Mouse (Mus musculus) layer of hippocampus, adult 9-10 months (tissue): ENCODE measurements at regions not wholly inside any gene's neighbourhood (a gene's known extent, or its start where the extent isn't known, plus 50 kb on each side); places are given as distances from the start of the nearest gene placed in this dataset.

Experiments used
- DNase-seq: peaks from one replicate; pipeline ENCODE4 v3.0.0; 2022; ENCODE audit warnings: low spot score

DNA sequence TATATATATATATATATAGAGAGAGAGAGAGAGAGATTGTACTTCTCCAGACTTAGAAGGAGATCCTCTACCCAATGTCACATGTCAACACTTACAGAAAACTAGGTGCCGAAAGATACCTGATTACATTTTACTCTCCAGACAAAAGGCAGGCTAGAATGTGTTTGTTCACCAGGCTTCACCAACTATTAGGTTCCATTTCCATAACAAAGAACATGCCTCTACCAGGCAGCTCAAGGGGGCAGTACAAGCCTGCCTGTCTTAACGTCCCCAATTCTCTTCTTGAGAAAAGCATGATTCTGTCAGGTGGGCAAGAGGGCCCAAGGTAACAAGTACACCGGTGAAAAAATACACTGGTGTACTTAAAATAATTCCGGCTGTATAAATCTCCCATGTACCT lies 72.8 kb upstream of the Med14 start:
- no peak for DNase-seq

DNA sequence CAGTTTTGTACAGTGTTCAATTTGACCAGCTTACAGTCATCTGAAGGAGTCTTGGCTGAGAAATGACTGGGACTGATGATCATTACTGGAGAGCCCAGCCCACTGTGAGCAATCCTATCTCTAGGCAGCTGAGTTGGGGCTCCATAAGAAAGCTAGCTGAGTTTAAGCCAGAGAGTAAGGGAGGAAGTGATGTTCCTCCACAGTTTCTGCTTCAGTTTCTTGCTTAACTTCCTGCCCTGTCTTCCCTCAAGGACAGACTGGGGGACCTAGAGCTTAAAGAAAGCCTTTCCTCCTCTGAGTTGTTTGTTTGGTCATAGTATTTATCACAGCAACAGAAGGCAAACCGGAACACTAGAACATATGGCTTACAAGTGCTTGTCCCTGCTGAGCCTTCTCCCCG lies 70.8 kb upstream of the Med14 start:
- DNase-seq, result no peak

DNA sequence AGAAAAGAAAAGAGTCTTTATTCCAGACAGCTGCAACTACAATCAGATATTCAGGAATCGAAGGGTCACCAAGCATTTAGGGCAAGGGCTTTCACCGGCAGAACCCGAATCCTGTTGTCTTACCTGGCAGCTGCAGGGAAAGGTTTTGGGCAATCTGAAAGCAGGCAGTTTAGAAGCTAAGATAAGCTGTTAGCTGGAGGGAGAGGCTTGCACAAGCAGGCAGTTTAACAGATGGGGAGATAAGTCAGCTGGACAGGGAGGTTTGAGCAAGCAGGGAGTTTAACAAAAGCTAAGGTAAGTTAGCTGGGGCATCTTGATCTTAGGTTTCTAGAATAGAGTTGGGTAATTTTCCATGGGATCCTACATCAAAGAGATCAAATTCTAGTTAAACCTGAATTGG lies 67.3 kb upstream of the Med14 start:
- no peak for DNase-seq

DNA sequence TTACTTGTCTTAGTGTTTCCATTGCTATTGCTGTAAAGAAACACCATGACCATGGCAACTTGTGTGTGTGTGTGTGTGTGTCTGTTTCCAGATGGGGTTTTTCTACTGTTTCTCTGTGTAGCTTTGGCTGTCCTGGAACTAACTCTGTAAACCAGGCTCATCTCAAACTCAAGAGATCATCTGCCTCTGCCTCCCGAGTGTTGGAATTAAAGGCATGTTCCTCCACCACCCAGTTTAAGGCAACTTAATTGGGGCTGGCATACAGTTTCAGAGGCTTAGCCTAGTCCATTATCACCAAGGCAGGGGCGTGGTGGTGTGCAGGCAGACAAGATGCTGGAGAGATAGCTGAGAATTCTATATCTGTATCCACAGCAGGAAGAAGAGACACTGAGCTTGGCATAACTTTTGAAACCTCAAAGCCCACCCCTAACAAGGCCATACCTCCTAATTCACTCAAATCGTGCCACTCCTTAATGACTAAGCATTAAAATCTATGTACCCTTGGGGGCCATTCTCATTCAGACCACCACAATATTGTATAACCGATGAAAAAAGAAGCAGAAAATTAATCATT lies 65.5 kb upstream of the Med14 start:
- DNase-seq, result no peak

DNA sequence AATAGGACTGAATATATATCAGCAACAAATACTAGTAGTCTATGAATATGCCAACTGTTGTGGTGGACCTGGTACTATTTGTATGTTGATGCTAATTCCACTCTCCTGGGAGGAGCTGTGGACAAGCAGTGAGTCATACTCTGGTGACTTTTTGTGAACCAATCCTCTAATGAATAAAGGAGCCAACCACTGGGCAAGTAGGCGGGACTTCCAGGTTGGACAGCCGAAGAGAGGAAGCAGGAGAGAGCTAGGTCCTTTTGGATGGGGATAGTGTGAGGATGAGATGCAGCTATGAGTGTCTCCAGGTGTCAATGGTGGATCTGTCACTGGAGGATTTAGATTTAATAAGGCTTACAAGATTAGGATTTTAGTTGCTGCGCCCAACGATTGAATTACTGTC lies 64.8 kb upstream of the Med14 start:
- no peak for DNase-seq

DNA sequence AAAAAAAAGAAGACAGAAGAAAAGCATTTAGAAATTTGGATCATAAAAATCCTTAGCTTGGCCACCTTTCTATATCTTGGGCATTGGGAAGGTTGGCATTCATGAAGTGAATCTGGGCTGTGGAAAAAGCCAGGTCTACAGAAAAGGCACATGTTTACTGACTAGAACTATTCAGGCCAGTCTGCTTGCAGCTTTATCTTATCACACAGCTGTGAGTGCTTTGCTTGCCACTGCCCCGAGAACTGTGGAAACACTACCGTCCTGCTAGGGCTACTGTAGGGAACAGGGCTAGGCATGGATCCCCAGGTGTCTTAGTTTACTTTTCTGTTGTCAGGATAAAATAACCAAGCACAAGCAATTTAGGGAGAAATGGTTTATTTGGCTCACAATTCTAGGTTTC lies 63.4 kb upstream of the Med14 start:
- no peak for DNase-seq

DNA sequence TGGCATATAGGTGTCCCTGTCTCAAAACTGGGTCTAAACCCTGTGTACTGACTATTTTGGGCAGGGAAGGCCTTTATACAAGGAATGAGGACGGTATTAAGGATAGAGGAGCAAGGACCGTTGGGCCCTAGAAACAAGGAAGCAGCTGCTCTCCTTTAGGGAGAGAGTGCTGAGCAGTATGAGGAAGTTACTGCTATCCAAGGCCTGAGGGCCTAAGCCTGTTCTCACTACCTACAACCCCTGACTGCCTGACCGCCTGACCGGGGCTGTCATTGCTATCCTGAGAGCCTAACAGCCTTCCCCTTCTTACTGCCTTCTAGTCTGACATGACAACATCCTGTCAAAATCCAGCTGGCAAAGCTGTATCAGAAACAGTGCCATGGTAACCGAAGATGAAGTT lies 62.6 kb upstream of the Med14 start:
- no peak for DNase-seq

DNA sequence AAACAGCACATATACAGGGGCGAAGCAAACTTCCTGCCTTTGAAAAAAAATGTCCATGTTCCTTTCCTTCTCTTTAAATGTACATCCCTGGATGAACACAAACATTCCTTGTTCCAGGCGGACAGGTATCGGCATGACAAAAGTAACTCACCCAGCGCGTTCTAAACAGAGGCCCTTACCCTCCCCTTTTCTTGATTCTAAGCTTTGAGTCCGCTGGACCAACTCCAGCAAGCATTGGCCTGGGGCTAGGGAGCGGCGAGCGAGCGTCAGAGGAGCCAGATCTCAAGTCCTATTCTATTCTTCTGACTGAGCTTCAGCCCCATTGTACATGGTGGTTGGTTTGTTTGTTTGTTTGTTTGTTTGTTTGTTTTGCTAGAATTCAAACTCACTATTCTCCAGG lies 60.9 kb upstream of the Med14 start:
- DNase-seq, result no peak

DNA sequence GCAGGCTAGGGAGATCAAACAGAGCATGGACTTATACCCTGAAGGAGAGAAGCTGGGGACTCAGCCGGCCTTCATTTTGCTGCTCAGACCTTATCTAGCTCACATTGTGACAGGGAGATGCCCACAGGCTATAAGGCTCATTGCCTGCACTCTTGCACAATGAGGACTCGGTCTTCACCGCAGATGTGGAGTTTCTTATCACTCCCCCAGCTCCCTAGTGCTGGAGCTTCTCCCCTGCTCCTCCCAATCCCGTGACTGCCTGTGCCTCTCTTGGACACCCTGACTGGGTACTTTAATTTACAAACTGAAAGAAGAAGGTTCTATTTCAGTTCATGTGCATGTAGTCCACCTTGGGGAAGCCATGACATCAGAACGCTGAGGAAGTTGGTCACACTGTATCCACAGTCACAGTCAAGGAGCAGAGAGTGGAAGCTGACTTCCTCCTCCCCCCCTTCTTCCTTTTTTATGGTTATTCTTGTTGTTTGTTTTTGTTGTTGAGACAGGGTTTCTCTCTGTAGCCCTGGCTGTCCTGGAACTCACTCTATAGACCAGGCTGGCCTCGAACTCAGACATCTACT lies 51.3 kb upstream of the Med14 start:
- DNase-seq, result no peak
